Mouse (Mus musculus) heart, adult 8-10 months (tissue): ENCODE measurements around the gene Wfdc21. TPM values are rescaled to one million over a fixed set of nuclear protein-coding genes. Genes with fewer than 3 reads are reported as not detected.

Source experiments
- DNase-seq: peaks from one replicate; pipeline ENCODE4 v3.0.0; 2022; ENCODE audit warnings: low spot score
- total RNA-seq, 4 experiments: library from RNA; stranded (reverse); gene quantifications; 2 replicates each; pipeline ENCODE4 v1.2.4; 2022

Gene Wfdc21
- total RNA-seq, 4 experiments from 2014 or later, result 1.5 TPM; not detected in 3

DNA sequence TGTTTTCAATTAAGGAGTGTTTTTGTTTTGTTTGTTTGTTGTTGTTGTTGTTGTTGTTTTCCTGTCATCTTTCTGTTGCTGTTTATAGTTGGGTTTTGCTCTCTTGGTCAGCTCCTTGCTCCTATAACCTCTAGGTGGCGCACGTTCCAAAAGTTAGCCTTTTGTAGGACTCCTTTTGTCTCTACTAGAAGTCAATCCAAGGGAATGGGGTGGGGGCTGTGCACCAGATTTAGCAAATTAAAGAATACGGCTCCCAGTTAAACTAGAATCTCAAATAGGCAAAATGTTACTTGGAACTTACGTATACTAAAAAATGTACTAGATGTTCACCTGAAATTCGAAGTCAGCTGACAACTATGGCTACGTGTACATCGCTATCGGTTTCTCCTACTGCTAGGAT is 55.4 kb downstream of the Wfdc21 start:
- DNase-seq, result peak; percentile 8

Other genes starting within 250 kb of the Wfdc21 start
- not detected for gene Heatr9, start 224.8 kb upstream of the Wfdc21 start, total RNA-seq
- gene Ccl5, start 216.4 kb upstream of the Wfdc21 start, total RNA-seq, result 1 to 10 TPM in 1 of 4 experiments, under 1 TPM in 1, not detected in 2; 0.76 to 1.1 TPM
- gene Ccl9, start 168.3 kb upstream of the Wfdc21 start, total RNA-seq, result 1 to 10 TPM; 4.4 to 9.5 (median 5.6) TPM
- 10 to 100 TPM in 2 of 4 experiments, 1 to 10 TPM in 2; 5.4 to 24.7 (median 9.6) TPM for gene Ccl6, start 153.9 kb upstream of the Wfdc21 start, total RNA-seq
- not detected for gene Rpl9-ps1, start 101.3 kb upstream of the Wfdc21 start, total RNA-seq
- not detected for gene Ccl3, start 97.6 kb upstream of the Wfdc21 start, total RNA-seq
- not detected for gene Ccl4, start 84.4 kb upstream of the Wfdc21 start, total RNA-seq
- gene Wfdc17, start 42.9 kb upstream of the Wfdc21 start, total RNA-seq, result 1 to 10 TPM; 2.1 to 4.1 (median 3.6) TPM
- not detected for gene Wfdc18, start 37.9 kb upstream of the Wfdc21 start, total RNA-seq
- 1 to 10 TPM; 5.7 to 7.9 (median 6.6) TPM for gene Heatr6, start 6.8 kb downstream of the Wfdc21 start, total RNA-seq
- not detected for gene Hnf1b, start 103.1 kb downstream of the Wfdc21 start, total RNA-seq
- gene Ddx52, start 195.1 kb downstream of the Wfdc21 start, total RNA-seq, result 10 to 100 TPM in 2 of 4 experiments, 1 to 10 TPM in 2; 9.7 to 11.8 (median 10.0) TPM
- gene Synrg, start 217.5 kb downstream of the Wfdc21 start, total RNA-seq, result 10 to 100 TPM; 29.1 to 32.4 (median 29.5) TPM